Mouse (Mus musculus) liver, embryonic 14 days (tissue): ENCODE results near the gene Kif27. TPM values are rescaled to one million over a fixed set of nuclear protein-coding genes. Genes with fewer than 3 reads are reported as not detected.

ENCODE experiments used
- polyA plus RNA-seq: library from polyadenylated mRNA; depleted of rRNA; stranded (reverse); fragments of >200 nt; gene quantifications from 2 replicates; pipeline ENCODE4 v1.2.3, GENCODE M21; 2012; rRNA removed

Kif27 gene
- 0.02 and 0.03 TPM in 2 replicates for polyA plus RNA-seq

DNA sequence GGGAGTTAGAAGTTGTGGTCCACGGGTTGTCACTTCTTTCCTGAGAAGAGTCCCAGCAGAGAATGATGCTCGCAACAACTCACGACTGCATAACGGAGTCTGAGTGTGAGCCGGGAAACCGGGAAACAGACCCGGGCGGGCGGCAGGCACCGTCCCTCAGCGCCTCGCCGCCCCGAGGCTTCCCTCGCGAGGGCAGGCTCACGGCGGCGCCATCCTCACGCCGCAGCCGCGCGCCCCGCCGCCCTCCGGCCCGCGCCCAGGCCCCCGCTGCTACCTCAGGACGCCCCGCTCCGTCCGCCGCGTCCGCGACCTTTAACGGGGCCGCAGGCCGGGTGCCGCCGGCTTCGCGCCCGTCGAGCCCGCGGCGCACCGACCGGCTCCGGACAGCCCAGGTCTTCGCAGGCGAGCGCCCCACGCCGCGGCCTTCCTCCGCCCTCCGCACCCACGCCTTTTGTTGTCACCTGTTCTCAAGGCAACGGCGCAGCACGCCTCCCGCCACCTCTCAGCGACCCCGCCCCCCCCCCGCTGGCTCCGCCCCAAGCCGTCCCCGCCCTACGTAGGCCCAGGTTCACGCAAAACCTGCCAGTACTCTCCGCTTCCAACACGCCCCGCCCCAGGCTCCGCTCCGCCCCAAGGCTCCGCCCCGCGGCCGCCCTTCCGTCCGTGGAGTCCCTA is at the start of gene Kif27:
Kif27 (minus strand) TSS at position 494 of the 675 bp plus-strand sequence.

DNA sequence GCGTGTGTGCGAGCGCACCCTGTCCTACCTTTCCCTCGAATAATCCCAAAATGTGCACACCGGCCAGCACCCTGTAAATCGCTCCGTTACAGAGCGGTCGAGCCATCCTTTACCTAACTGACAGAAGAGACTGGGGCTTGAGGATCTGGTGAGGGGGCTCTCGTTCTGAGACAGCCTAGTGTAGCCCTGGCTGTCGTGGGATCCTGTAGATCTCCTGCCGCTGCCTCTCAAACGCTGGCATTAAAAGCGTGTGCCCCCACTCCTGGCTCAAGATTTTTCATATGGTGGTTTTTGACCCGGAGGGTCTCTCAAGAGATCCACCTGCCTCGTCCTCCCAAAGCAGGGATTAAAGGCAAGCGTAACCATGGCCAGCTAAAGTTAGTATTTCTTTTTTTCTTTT is 44.3 kb upstream of the Kif27 start, which contains the start of gene Hnrnpk:
Hnrnpk (minus strand) TSS at position 101 of the 400 bp plus-strand sequence.

DNA sequence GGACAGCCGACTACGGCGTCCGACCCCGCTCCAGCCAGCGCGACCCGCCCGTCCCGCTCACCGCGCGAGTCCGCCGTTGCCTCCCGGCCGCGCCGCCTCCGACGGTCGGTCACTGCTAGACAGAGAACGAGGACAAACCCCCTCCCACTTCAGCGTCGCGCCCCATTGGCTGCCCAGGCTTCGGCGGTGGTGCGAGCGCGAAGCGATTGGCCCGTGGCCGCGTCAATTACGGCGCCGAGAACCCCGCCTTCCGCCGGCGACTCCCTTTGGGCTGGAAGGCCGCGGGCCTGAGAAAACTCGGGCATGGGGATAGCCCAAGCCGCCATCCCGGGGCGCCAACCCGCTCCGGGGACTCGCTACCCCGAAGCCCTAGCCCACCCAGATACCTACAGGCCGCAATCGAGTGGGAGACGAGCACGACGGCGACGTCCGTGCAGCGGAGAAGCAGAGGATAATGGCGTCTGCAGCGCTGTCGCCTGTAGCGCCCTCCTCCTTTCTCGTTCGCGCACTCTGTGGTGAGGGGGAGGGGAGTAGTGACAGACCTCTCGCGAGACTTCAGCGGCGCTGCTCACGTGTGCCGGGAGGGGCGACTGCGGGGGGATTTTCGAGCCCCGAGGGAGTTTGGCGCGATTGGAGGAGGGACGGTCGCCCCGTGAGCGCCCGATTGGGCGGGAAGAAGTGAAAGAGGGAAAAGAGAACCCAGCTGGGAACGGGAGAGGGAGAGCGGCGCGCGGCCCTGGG is 43.3 kb upstream of the Kif27 start, which contains the start of gene Rmi1:
Rmi1 (plus strand) TSS at position 246 of the 741 bp plus-strand sequence.

DNA sequence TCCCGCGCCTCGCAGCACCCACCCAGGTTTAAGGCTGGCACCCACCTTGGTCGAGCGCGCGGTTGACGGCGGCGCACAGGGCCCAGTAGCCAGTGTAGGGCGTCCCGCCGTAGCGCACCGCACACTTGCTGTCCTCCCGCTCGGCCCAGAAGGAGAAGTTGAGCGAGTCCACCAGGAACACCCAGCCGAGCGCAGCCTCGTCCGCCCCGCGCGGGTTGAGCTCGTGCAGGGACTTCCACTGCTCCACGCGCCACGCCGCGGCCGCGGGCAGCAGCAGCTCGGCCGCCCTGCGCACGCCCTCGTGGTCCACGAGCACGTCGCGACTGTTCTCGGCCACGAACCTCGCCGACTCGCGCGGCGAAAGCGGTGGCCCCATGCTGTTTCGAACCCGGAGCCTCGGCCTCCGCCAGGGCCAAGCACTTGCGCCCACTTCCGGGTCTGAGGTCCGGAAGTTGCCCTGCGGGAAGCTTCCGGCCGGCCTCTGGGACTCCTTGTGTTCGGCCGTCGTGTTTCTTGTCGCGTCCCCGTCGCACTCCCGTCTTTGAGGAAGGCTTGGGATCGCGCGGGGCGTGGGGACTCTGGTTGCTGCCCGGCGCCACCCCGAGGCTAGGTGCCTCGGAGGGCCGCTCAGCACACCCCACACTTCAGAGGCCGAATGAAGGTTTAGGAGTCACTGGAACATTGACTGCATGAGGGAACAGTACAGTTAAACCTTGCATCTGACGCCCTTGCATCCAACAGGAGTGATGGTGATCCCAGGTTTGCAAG is 26.0 kb upstream of the Kif27 start, which contains the start of gene 2210016F16Rik:
2210016F16Rik (minus strand) TSS at position 447 of the 768 bp plus-strand sequence.

DNA sequence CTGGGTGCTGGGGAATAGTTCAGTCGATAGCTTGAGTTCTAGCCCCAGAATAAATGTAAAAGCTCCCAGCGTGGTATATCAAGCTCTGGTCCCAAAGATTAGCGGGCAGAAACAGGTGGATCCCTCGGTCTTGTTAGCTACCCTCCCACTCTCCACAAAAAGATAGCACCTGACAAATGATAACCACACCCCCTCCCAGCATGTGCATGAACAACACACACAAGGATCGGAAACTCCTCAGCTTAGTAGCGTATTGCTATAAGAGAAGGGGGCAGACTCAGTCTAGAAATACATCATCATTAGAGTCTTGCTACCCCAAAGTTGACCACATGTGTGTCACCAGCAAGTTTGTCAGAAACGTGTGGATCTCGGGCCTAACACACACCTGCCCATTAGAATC is 83.3 kb downstream of the Kif27 start, which contains the start of gene Gkap1:
Gkap1 (minus strand) TSS at position 101 of the 400 bp plus-strand sequence.

Other genes with a start within 250 kb of the Kif27 start
- 0.43 TPM in 2 replicates for gene Klhl3, start 245.5 kb downstream of the Kif27 start, polyA plus RNA-seq
- gene Hnrnpa0, start 230.6 kb downstream of the Kif27 start, polyA plus RNA-seq: 55.1 and 59.7 TPM in 2 replicates
- 5.9 and 7.5 TPM in 2 replicates for gene Idnk, start 201.5 kb downstream of the Kif27 start, polyA plus RNA-seq
- 25.5 and 30.7 TPM in 2 replicates for gene Ubqln1, start 143.5 kb downstream of the Kif27 start, polyA plus RNA-seq
- gene Gkap1, start 83.4 kb downstream of the Kif27 start, polyA plus RNA-seq: 4.9 TPM in 2 replicates
- gene 2210016F16Rik, start 26.1 kb upstream of the Kif27 start, polyA plus RNA-seq: 9.1 and 9.9 TPM in 2 replicates
- gene Rmi1, start 43.1 kb upstream of the Kif27 start, polyA plus RNA-seq: 8.7 and 10.6 TPM in 2 replicates
- gene Hnrnpk, start 44.2 kb upstream of the Kif27 start, polyA plus RNA-seq: 264 and 314 TPM in 2 replicates